Mouse (Mus musculus): Measurements from ENCODE around the gene Cdca3. TPM values are rescaled to one million over a fixed set of nuclear protein-coding genes. Genes with fewer than 3 reads are reported as not detected.
"Not testable (repeated sequence)": the region's sequence is repeated elsewhere in the genome, so short reads cannot be mapped to it uniquely, and the experiment has no call there.

The Cdca3 gene
- polyA plus RNA-seq, 1 experiment from 2014 or later = 42.6 TPM

DNA sequence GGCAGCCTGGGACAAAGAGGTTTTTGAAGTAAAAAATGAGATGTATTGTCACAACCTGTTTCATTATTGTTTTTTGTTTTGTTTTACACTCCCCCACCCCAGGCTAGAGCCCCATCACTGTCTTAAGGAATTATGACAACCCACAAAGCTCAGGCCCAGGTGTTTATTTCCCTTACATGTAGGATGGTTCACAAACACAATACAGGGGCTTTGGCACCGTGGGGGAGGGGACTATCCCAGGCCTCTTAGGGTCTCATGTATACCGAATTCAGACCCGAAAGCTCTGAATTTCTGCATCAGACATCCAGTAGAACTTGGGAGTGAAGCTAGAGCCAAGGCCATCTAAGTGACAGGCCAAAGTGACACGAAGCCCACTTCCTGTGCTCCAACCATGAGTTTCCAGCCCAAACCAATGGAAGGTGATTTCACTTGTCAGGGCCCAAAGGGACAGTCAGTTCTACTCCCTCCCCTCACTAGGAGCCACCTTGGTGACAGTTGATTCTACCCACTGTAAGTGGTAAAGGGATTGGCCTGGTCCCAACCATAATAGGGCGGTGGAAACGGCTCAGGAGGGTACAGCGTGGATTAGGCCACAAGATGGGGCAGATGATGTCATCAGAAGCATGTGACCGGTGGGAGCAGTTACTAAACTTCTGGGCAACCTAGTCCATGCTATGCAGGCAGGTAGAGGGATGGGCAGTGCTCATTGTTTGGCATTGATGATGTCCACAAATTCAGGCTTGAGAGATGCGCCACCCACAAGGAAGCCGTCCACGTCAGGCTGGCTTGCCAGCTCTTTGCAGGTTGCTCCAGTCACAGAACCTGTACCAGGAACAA is 18.6 kb upstream of the Cdca3 start:
- peaks cover 25% of the 10 kb centered on the region for H3K36me3 ChIP-seq
- not testable (repeated sequence) for H3K27me3 ChIP-seq; H3K27ac ChIP-seq; ATAC-seq (ENCODE audit: low FRiP score); H3K4me3 ChIP-seq; H3K9ac ChIP-seq; H3K9me3 ChIP-seq
- peaks cover 66% of the 10 kb centered on the region for H3K4me1 ChIP-seq (replicated peaks)
- WGBS = 86% methylated on average over 11 of the region's 11 CpGs
- H3K4me2 ChIP-seq = 0 out of 2 replicates have a peak overlapping the region, but pooled peaks have one; percentile 83

DNA sequence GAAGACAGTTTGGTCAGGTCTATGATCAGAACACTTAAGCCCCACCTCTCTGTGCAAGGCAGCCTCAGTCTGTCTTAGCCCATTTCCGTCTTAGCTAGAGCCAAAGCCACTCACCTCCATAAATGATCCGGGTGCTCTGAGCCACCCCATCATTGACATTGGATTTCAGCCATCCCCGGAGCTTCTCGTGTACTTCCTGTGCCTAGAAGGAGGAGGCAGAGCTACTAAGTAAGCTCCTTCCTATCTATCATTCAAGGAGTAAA is 18.0 kb upstream of the Cdca3 start:
- WGBS = 94% methylated on average over 4 of the region's 4 CpGs
- Histone ChIP-seq H3K4me3 (no peak overlapping the region), H3K27ac (no peak overlapping the region), H3K9me3 (no peaks in the 10 kb centered on the region), H3K9ac (no peak overlapping the region), H3K36me3 (peaks cover 29% of the 10 kb centered on the region), H3K4me2 (no peak overlapping the region), H3K4me1 (replicated peaks) (peaks cover 61% of the 10 kb centered on the region), H3K27me3 (no peaks in the 10 kb centered on the region)
- ATAC-seq (ENCODE audit: low FRiP score) = no peak

DNA sequence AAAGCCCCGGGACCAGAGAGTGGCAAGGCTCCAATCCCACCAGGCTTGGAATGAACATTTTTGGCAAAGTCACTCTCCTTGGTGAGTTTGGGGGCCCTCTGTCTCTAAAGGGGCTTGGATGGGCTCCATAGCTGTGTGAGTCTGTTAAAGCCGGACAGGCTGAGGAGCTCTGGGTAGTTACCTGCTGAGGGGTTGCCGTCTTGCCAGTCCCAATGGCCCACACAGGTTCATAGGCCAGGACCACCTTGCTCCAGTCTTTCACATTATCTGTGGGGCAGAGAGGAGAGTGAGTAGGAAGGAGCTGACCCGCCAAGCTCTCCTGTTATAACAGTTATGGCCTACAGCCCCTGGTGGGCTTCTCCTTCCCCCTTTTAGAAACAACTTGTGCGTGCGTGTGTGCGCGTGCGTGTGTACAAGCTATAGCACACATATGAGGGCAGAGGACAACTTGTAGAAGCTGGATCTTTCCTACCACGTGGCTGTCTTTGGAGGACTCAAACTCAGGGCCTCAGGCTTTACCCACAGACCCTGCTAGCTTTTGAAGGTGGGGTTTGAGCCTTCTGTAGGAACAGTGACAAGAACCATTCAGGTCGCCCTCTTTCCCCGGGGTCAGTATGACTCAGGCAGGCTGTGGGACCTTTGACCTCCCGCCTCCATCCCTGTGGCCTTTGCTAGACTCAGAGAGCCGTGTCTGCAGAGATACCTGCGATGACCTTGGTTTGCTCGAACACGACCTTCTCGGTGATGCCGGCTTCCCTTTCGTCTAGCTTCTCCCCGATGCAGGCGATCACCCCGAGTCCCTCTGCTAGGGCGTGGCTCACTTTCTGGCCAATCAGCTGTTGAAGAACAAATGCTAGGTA is 17.4 kb upstream of the Cdca3 start:
- Histone ChIP-seq H3K4me1 (replicated peaks) (peaks cover 58% of the 10 kb centered on the region), H3K9ac (peak overlapping the region; percentile 86), H3K27ac (no peak overlapping the region), H3K4me3 (peak overlapping the region; percentile 59; the same call in 1 of the 2 replicates), H3K27me3 (no peaks in the 10 kb centered on the region), H3K9me3 (no peaks in the 10 kb centered on the region), H3K4me2 (peak overlapping the region; percentile 81), H3K36me3 (peaks cover 35% of the 10 kb centered on the region)
- no peak for ATAC-seq (ENCODE audit: low FRiP score)
- 87% methylated on average over 24 of the region's 24 CpGs for WGBS

DNA sequence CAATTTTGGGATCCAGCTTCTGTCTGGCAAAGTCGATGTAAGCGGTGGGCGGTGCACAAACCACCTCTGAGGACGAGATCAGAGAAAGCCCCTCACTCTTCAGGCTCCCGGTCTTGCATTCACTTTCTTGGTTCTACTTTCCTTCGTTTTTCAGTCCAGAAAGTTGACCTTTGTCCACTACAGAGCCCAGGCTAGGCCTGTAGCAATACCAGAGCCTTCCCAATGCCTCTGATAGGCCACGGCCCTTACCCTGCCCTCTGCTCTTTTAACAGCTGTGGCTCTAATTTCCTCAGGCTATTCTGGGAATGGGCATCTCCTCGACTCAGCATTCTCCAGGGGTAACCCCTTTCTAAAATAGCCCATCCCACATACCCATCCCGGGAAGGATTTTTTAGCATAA is 16.5 kb upstream of the Cdca3 start:
- Histone ChIP-seq H3K4me1 (replicated peaks) (peaks cover 58% of the 10 kb centered on the region), H3K27ac (peak overlapping the region; percentile 88; the same call in 1 of the 2 replicates), H3K9ac (peak overlapping the region; percentile 86), H3K27me3 (no peaks in the 10 kb centered on the region), H3K4me2 (peak overlapping the region; percentile 81), H3K9me3 (no peaks in the 10 kb centered on the region), H3K36me3 (peaks cover 45% of the 10 kb centered on the region), H3K4me3 (peak overlapping the region; percentile 59)
- no peak for ATAC-seq (ENCODE audit: low FRiP score)
- WGBS = 19% methylated on average over 9 of the region's 9 CpGs

DNA sequence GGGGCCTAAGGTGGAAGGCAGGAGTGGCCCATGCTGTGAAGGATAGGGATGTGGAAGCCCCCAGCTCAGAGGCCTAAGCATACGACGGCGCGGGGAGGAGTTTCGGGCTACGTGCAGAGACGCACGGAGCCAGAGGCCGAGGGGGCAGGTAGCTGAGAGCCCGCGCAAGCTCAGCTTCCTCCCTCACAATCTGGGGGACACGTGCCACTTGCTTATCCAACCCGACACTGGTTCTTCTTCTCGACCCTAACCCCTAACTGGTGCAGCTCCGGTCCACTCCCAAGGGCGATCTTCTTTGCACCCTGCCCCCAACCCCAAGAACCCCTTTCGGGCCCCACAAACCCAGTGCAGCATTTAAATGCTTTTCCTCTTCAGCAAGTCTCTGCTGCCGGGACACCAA is 15.9 kb upstream of the Cdca3 start:
- H3K27me3 ChIP-seq = no peaks in the 10 kb centered on the region
- H3K36me3 ChIP-seq = peaks cover 51% of the 10 kb centered on the region
- peaks cover 52% of the 10 kb centered on the region for H3K4me1 ChIP-seq (replicated peaks)
- peak overlapping the region; percentile 88 for H3K27ac ChIP-seq
- H3K4me2 ChIP-seq = peak overlapping the region; percentile 81
- H3K9me3 ChIP-seq = no peaks in the 10 kb centered on the region
- H3K4me3 ChIP-seq = peak overlapping the region; percentile 59
- WGBS = under 1% methylated on average over 18 of the region's 18 CpGs
- H3K9ac ChIP-seq = peak overlapping the region; percentile 86
- peak; percentile 74 for ATAC-seq (ENCODE audit: low FRiP score)

DNA sequence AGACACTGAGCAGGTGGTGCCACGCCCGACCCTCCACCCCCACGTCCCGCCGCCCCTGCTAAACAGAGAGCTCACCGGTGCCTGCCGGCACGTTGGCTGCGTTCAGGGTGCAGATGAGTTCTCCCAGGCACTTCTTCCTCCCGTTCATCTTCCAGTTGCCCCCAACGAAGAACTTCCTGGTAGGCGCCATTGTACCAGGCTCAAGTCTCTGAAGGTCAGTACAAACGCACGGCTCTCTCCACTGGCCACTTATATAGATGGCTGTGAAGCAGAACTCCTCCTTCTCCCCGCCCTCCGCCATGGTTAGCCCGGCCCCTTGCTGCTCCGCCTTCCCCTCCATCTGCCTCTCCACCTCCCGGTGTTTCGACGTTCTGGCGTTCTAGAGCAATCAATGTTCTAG is 15.4 kb upstream of the Cdca3 start, which contains the start of gene Tpi1:
Tpi1 (minus strand) TSS at position 364 of the 400 bp plus-strand sequence.
- no peaks in the 10 kb centered on the region for H3K27me3 ChIP-seq
- peak within 1 kb of the TSS; percentile 88 for H3K27ac ChIP-seq
- H3K9ac ChIP-seq = peak within 1 kb of the TSS; percentile 86
- peaks cover 48% of the 10 kb centered on the region for H3K4me1 ChIP-seq (replicated peaks)
- peak; percentile 84 for ATAC-seq (ENCODE audit: low FRiP score)
- peaks cover 55% of the 10 kb centered on the region for H3K36me3 ChIP-seq
- WGBS = under 1% methylated on average over 22 of the region's 22 CpGs
- H3K4me2 ChIP-seq = peak within 1 kb of the TSS; percentile 81
- peak within 1 kb of the TSS; percentile 59 for H3K4me3 ChIP-seq
- no peaks in the 10 kb centered on the region for H3K9me3 ChIP-seq

DNA sequence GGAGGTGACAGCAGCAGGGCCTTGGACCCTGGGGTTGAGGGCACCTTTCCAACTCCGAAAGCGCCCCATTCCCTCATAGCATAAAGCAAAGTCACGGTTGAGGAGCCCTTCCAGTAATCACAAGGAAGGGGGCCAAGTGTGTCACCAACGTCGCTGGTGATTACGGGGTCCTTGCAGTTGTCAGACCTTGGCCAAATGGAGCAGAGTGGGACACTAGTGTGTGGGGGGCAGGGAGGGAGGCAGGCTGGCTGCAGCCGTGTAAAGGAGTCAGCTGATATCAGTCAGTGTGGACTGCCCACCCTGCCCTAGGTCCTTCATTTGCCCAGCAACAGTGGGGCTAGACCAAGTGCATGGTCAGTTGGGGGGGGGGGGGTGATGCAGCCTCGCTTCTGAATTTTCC is 14.9 kb upstream of the Cdca3 start:
- H3K9ac ChIP-seq = no peak overlapping the region
- H3K4me3 ChIP-seq = peak overlapping the region; percentile 59
- H3K4me1 ChIP-seq (replicated peaks) = peaks cover 43% of the 10 kb centered on the region
- no peaks in the 10 kb centered on the region for H3K9me3 ChIP-seq
- H3K4me2 ChIP-seq = peak overlapping the region; percentile 81
- no peaks in the 10 kb centered on the region for H3K27me3 ChIP-seq
- ATAC-seq (ENCODE audit: low FRiP score) = peak; percentile 47
- H3K36me3 ChIP-seq = peaks cover 61% of the 10 kb centered on the region
- peak overlapping the region; percentile 88 for H3K27ac ChIP-seq
- WGBS = 40% methylated on average over 8 of the region's 8 CpGs

DNA sequence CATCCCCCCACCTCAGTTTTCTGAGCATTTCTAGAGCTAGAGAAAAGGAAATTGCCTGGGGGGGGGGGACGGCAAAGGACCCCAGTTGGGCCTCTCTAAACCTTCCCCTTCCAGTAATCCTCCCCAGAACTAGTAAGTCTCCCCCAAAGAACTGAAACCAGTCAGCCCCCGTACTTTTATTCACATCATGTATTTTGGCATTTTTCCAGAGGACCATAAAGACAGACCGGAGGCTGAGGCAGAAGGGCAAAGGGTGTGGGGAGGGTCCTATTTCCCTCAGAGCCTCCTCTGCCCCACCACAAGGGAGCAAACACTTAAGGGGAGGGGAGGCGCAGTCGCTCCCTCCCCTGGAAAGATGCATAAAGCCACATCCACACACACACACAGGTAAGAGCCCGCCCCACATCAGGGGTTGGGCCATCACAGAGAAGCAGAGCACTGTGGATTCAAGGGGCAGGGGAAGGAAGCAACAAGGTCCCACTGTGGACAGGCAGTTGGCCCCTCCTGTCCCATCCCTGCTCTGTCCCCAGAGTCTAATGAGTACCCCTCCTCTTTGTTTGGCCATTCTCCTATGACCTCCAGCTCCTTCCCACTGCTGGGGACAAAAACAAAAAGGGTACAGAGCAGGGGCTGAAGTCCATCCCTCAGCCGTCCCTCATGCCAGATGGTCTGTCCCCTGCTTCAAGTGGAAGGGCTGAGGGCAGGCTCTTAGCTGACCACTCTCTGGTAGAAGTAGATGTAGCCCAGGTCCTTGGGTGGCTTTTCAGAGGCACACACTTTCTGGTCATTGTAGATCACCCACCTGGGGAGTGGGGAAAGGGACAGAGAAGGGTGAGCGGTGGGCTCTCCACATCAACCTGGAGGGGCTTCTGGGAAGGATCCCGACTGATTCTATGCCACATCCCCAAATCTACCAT is 14.2 kb upstream of the Cdca3 start:
- H3K4me3 ChIP-seq = no peak overlapping the region
- no peak overlapping the region for H3K27ac ChIP-seq
- no peak for ATAC-seq (ENCODE audit: low FRiP score)
- 67% methylated on average over 9 of the region's 9 CpGs for WGBS
- H3K27me3 ChIP-seq = no peaks in the 10 kb centered on the region
- peak overlapping the region; percentile 13; the same call in 1 of the 2 replicates for H3K9ac ChIP-seq
- H3K36me3 ChIP-seq = peaks cover 66% of the 10 kb centered on the region
- H3K4me1 ChIP-seq (replicated peaks) = peaks cover 36% of the 10 kb centered on the region
- no peak overlapping the region for H3K4me2 ChIP-seq
- H3K9me3 ChIP-seq = no peaks in the 10 kb centered on the region

DNA sequence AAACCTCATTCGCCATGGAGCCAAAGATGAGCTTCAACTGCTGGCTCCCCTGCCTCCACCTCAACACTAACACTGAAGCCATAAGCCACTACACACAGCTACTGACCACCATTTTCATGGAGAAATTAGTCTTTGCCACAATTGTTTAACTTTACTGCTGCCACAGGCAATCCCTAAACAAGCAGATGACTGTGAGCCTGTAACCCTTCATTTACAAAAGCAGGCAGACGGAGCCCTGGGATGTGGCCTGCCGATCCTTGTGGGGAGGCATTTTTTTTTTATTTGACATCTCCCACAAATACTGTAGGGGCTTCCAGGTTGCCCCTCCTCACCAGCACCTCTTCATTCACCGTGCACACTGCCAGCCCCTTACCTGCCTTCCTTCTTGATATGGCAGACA is 12.7 kb upstream of the Cdca3 start:
- Histone ChIP-seq H3K4me1 (replicated peaks) (peaks cover 33% of the 10 kb centered on the region), H3K4me2 (no peak overlapping the region), H3K9me3 (no peaks in the 10 kb centered on the region), H3K4me3 (no peak overlapping the region), H3K27ac (no peak overlapping the region), H3K36me3 (peaks cover 74% of the 10 kb centered on the region), H3K27me3 (no peaks in the 10 kb centered on the region), H3K9ac (no peak overlapping the region)
- WGBS = 93% methylated on average over 4 of the region's 4 CpGs
- no peak for ATAC-seq (ENCODE audit: low FRiP score)

DNA sequence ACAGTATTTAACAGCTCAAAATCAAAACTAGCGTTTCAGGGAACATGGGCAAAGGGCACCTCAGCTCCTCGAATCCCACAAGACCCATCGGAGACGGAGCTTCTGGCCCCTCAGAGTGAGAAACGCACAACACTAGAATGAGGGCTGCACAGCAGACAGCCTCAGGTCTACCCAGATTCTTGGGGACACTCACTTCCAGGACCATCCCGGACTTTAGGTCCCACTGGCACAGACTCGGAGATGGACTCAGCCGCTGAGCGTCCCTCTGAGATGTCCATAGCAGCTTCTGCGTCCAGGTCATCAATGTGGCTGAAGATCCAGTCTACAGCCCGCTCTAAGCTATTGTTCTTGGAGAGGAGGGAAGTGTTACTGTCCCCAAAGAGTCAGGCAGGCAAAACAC is 12.2 kb upstream of the Cdca3 start:
- H3K4me1 ChIP-seq (replicated peaks) = peaks cover 28% of the 10 kb centered on the region
- H3K9ac ChIP-seq = no peak overlapping the region
- peaks cover 74% of the 10 kb centered on the region for H3K36me3 ChIP-seq
- no peak for ATAC-seq (ENCODE audit: low FRiP score)
- H3K9me3 ChIP-seq = no peaks in the 10 kb centered on the region
- H3K27me3 ChIP-seq = no peaks in the 10 kb centered on the region
- no peak overlapping the region for H3K4me3 ChIP-seq
- WGBS = 98% methylated on average over 11 of the region's 11 CpGs
- no peak overlapping the region for H3K27ac ChIP-seq
- no peak overlapping the region for H3K4me2 ChIP-seq

DNA sequence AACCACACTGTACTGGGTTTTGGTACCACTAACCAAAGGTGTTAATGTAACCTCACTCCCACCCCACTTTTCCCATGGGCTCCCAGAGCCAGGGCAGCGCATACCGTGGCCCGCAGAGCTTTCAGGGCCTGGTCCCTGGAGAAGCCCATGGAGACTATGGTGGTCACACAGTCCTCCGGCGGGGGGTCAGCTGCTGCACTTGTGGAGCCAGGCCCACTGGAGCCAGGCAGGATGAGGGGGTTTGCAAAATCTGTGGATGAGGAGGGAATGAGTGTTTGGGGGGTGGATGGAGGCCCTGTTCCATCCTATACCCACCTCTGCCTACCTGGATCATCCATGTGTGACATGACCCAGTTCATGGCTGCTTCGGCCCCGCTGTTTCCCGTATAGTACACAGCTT is 11.8 kb upstream of the Cdca3 start:
- Histone ChIP-seq H3K9ac (no peak overlapping the region), H3K4me1 (replicated peaks) (peaks cover 23% of the 10 kb centered on the region), H3K4me2 (no peak overlapping the region), H3K9me3 (no peaks in the 10 kb centered on the region), H3K4me3 (no peak overlapping the region), H3K27me3 (no peaks in the 10 kb centered on the region), H3K36me3 (peaks cover 77% of the 10 kb centered on the region), H3K27ac (no peak overlapping the region)
- ATAC-seq (ENCODE audit: low FRiP score) = no peak
- WGBS = 97% methylated on average over 8 of the region's 8 CpGs

DNA sequence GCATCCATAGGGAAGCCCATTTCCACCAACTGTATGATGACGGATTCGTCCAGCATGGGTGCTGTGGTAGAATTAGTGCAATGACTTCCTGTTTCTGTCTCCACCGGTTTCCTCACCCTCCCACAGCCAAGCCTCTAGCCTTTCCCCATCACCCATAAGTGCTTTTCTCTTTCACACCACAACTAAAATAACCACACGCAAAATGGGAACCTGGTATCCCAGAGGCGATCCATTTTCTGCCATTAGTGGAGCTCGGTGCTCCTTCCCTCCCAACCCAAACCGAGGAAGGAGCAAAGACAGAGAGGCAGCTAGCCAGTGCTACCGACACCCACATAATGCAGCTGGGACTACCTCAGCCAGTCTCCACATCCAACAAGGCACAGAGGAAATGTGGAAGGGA is 11.4 kb upstream of the Cdca3 start:
- no peak overlapping the region for H3K9ac ChIP-seq
- no peaks in the 10 kb centered on the region for H3K27me3 ChIP-seq
- no peak overlapping the region for H3K27ac ChIP-seq
- 94% methylated on average over 8 of the region's 8 CpGs for WGBS
- H3K4me2 ChIP-seq = no peak overlapping the region
- ATAC-seq (ENCODE audit: low FRiP score) = no peak
- no peak overlapping the region for H3K4me3 ChIP-seq
- peaks cover 19% of the 10 kb centered on the region for H3K4me1 ChIP-seq (replicated peaks)
- no peaks in the 10 kb centered on the region for H3K9me3 ChIP-seq
- peaks cover 81% of the 10 kb centered on the region for H3K36me3 ChIP-seq

Data from hindbrain, embryonic 13.5 days (tissue).